Mouse (Mus musculus): ENCODE data around the gene Gm11437. TPM values are rescaled to one million over a fixed set of nuclear protein-coding genes. Genes with fewer than 3 reads are reported as not detected.
A peak's percentile ranks its signal among the peaks of the same experiment; 100 is the strongest.

Gm11437 gene
- not detected in 2 replicates for polyA plus RNA-seq (2016; fragmentation: Nextera tagmentation; extraction: Ambion mirVana)

- H3K27ac ChIP-seq (replicated peaks): no peak within 1 kb of the TSS
- 90% methylated on average over 5 of the region's 5 CpGs for WGBS
- peaks cover 7% of the 10 kb centered on the region for H3K4me1 ChIP-seq
- no peaks in the 10 kb centered on the region for H3K9me3 ChIP-seq (replicated peaks)
- no peak for DNase-seq (ENCODE audit: low spot score)
- H3K36me3 ChIP-seq: no peaks in the 10 kb centered on the region
- peaks cover 7% of the 10 kb centered on the region; the same call in 1 of the 2 replicates for H3K27me3 ChIP-seq (ENCODE audit: low read depth, poor library complexity, severe bottlenecking)
- H3K4me3 ChIP-seq: no peak within 1 kb of the TSS
Observed at GRCm38 (mm10) chr11:84167046-84167526, at the start of gene Gm11437. Gene Gm11437 (minus strand): TSS chr11:84167476.

GRCm38 (mm10) chr11:84210876-84211275, 43.6 kb upstream of the Gm11437 start:
- Histone ChIP-seq H3K9me3 (replicated peaks) (no peaks in the 10 kb centered on the region), H3K4me1 (0 out of 2 replicates have a peak, but pooled peaks cover 3% of the 10 kb centered on the region), H3K27me3 (ENCODE audit: low read depth, poor library complexity, severe bottlenecking) (no peaks in the 10 kb centered on the region), H3K27ac (replicated peaks) (no peak overlapping the region), H3K36me3 (peaks cover 16% of the 10 kb centered on the region), H3K4me3 (no peak overlapping the region)
- 95% methylated on average over 6 of the region's 6 CpGs for WGBS
- DNase-seq (ENCODE audit: low spot score): no peak

GRCm38 (mm10) chr11:84205776-84206175, 38.5 kb upstream of the Gm11437 start:
- peaks cover 41% of the 10 kb centered on the region for H3K36me3 ChIP-seq
- 58% methylated on average over 4 of the region's 4 CpGs for WGBS
- no peaks in the 10 kb centered on the region for H3K9me3 ChIP-seq (replicated peaks)
- H3K4me3 ChIP-seq: no peak overlapping the region
- H3K27ac ChIP-seq (replicated peaks): no peak overlapping the region
- no peaks in the 10 kb centered on the region for H3K27me3 ChIP-seq (ENCODE audit: low read depth, poor library complexity, severe bottlenecking)
- DNase-seq (ENCODE audit: low spot score): no peak
- 0 out of 2 replicates have a peak, but pooled peaks cover 3% of the 10 kb centered on the region for H3K4me1 ChIP-seq

GRCm38 (mm10) chr11:84197607-84198402, 30.5 kb upstream of the Gm11437 start:
- H3K4me3 ChIP-seq: no peak overlapping the region
- no peak for DNase-seq (ENCODE audit: low spot score)
- 92% methylated on average over 3 of the region's 3 CpGs for WGBS
- no peak overlapping the region for H3K27ac ChIP-seq (replicated peaks)
- H3K27me3 ChIP-seq (ENCODE audit: low read depth, poor library complexity, severe bottlenecking): no peaks in the 10 kb centered on the region
- H3K4me1 ChIP-seq: 0 out of 2 replicates have a peak, but pooled peaks cover 4% of the 10 kb centered on the region
- no peaks in the 10 kb centered on the region for H3K9me3 ChIP-seq (replicated peaks)
- H3K36me3 ChIP-seq: peaks cover 31% of the 10 kb centered on the region

- H3K36me3 ChIP-seq: peaks cover 14% of the 10 kb centered on the region
- H3K9me3 ChIP-seq (replicated peaks): no peaks in the 10 kb centered on the region
- H3K27ac ChIP-seq (replicated peaks): no peak overlapping the region
- 89% methylated on average over 3 of the region's 3 CpGs for WGBS
- DNase-seq (ENCODE audit: low spot score): no peak
- no peaks in the 10 kb centered on the region for H3K27me3 ChIP-seq (ENCODE audit: low read depth, poor library complexity, severe bottlenecking)
- no peak overlapping the region for H3K4me3 ChIP-seq
- H3K4me1 ChIP-seq: no peaks in the 10 kb centered on the region
Observed at GRCm38 (mm10) chr11:84194751-84195150, 27.5 kb upstream of the Gm11437 start.

GRCm38 (mm10) chr11:84193249-84193648, 26.0 kb upstream of the Gm11437 start:
- H3K27ac ChIP-seq (replicated peaks): no peak overlapping the region
- DNase-seq (ENCODE audit: low spot score): no peak
- 76% methylated on average over 10 of the region's 10 CpGs for WGBS
- H3K4me1 ChIP-seq: no peaks in the 10 kb centered on the region
- no peaks in the 10 kb centered on the region for H3K9me3 ChIP-seq (replicated peaks)
- no peak overlapping the region for H3K4me3 ChIP-seq
- H3K27me3 ChIP-seq (ENCODE audit: low read depth, poor library complexity, severe bottlenecking): no peaks in the 10 kb centered on the region
- H3K36me3 ChIP-seq: peaks cover 14% of the 10 kb centered on the region

- H3K36me3 ChIP-seq: peaks cover 6% of the 10 kb centered on the region
- H3K4me1 ChIP-seq: no peaks in the 10 kb centered on the region
- DNase-seq (ENCODE audit: low spot score): no peak
- no peaks in the 10 kb centered on the region for H3K9me3 ChIP-seq (replicated peaks)
- 90% methylated on average over 8 of the region's 8 CpGs for WGBS
- no peaks in the 10 kb centered on the region for H3K27me3 ChIP-seq (ENCODE audit: low read depth, poor library complexity, severe bottlenecking)
- no peak overlapping the region for H3K27ac ChIP-seq (replicated peaks)
- H3K4me3 ChIP-seq: no peak overlapping the region
Observed at GRCm38 (mm10) chr11:84190581-84191233, 23.4 kb upstream of the Gm11437 start.

GRCm38 (mm10) chr11:84188530-84188929, 21.3 kb upstream of the Gm11437 start:
- WGBS: 92% methylated on average over 3 of the region's 3 CpGs
- no peaks in the 10 kb centered on the region for H3K27me3 ChIP-seq (ENCODE audit: low read depth, poor library complexity, severe bottlenecking)
- no peaks in the 10 kb centered on the region for H3K9me3 ChIP-seq (replicated peaks)
- no peak for DNase-seq (ENCODE audit: low spot score)
- H3K27ac ChIP-seq (replicated peaks): no peak overlapping the region
- no peak overlapping the region for H3K4me3 ChIP-seq
- no peaks in the 10 kb centered on the region for H3K4me1 ChIP-seq
- 0 out of 2 replicates have a peak, but pooled peaks cover 2% of the 10 kb centered on the region for H3K36me3 ChIP-seq

- Histone ChIP-seq H3K4me3 (peak overlapping the region; percentile 79), H3K4me1 (peaks cover 31% of the 10 kb centered on the region), H3K36me3 (0 out of 2 replicates have a peak, but pooled peaks cover 2% of the 10 kb centered on the region), H3K27me3 (ENCODE audit: low read depth, poor library complexity, severe bottlenecking) (peaks cover 18% of the 10 kb centered on the region; the same call in 1 of the 2 replicates), H3K9me3 (replicated peaks) (no peaks in the 10 kb centered on the region), H3K27ac (replicated peaks) (no peak overlapping the region)
- 71% methylated on average over 2 of the region's 2 CpGs for WGBS
- no peak for DNase-seq (ENCODE audit: low spot score)
Observed at GRCm38 (mm10) chr11:84181286-84181685, 14.0 kb upstream of the Gm11437 start.

- H3K4me1 ChIP-seq: peaks cover 31% of the 10 kb centered on the region
- H3K36me3 ChIP-seq: no peaks in the 10 kb centered on the region
- peaks cover 18% of the 10 kb centered on the region; the same call in 1 of the 2 replicates for H3K27me3 ChIP-seq (ENCODE audit: low read depth, poor library complexity, severe bottlenecking)
- H3K9me3 ChIP-seq (replicated peaks): no peaks in the 10 kb centered on the region
- under 1% methylated on average over 44 of the region's 44 CpGs for WGBS
- H3K27ac ChIP-seq (replicated peaks): peak overlapping the region; percentile 97
- peak; percentile 84 for DNase-seq (ENCODE audit: low spot score)
- H3K4me3 ChIP-seq: peak overlapping the region; percentile 79
Observed at GRCm38 (mm10) chr11:84179954-84180598, 12.8 kb upstream of the Gm11437 start.

- Histone ChIP-seq H3K27me3 (ENCODE audit: low read depth, poor library complexity, severe bottlenecking) (peaks cover 18% of the 10 kb centered on the region; the same call in 1 of the 2 replicates), H3K27ac (replicated peaks) (peak overlapping the region; percentile 97), H3K36me3 (no peaks in the 10 kb centered on the region), H3K9me3 (replicated peaks) (no peaks in the 10 kb centered on the region), H3K4me3 (peak overlapping the region; percentile 79), H3K4me1 (peaks cover 31% of the 10 kb centered on the region)
- DNase-seq (ENCODE audit: low spot score): peak; percentile 98
- under 1% methylated on average over 83 of the region's 85 CpGs for WGBS
Observed at GRCm38 (mm10) chr11:84179226-84179953, 12.1 kb upstream of the Gm11437 start.

- DNase-seq (ENCODE audit: low spot score): no peak
- H3K4me1 ChIP-seq: peaks cover 31% of the 10 kb centered on the region
- WGBS: 54% methylated on average over 4 of the region's 4 CpGs
- H3K27me3 ChIP-seq (ENCODE audit: low read depth, poor library complexity, severe bottlenecking): peaks cover 18% of the 10 kb centered on the region; the same call in 1 of the 2 replicates
- no peaks in the 10 kb centered on the region for H3K9me3 ChIP-seq (replicated peaks)
- H3K36me3 ChIP-seq: no peaks in the 10 kb centered on the region
- H3K4me3 ChIP-seq: peak overlapping the region; percentile 79
- H3K27ac ChIP-seq (replicated peaks): peak overlapping the region; percentile 97; the same call in 1 of the 2 replicates
Observed at GRCm38 (mm10) chr11:84178571-84178970, 11.3 kb upstream of the Gm11437 start.
